Mouse (Mus musculus) adipocyte (in vitro differentiated cells): ENCODE measurements at regions not wholly inside any gene's neighbourhood (a gene's known extent, or its start where the extent isn't known, plus 50 kb on each side); places are given as distances from the start of the nearest gene placed in this dataset.
"Not testable (repeated sequence)": the region's sequence is repeated elsewhere in the genome, so short reads cannot be mapped to it uniquely, and the experiment has no call there.

Source experiments
- DNase-seq: peaks from one replicate; pipeline ENCODE4 v3.0.0-alpha.2; 2016; ENCODE audit warnings: low spot score

GRCm38 (mm10) chr6:109125447-109125846 lies 297.0 kb downstream of the Edem1 start:
- DNase-seq: no peak

DNA sequence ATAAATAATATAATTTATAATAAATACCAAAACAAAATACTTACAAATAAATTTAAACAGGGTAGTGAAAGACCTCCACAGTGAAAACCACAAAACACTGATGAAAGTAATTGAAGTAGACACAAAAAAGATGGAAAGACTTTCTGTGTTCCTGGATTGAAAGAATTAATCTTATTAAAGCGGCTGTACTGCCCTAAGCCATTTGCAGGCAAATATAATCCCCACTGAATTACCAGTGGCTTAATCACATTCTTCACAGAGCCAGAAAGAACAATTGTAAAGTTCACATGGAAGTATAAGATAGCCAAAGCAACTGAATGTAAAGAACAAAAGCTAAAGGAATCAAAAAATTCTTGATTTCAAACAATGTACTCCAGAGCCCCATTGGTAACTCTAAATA lies 298.8 kb downstream of the Edem1 start:
- no peak for DNase-seq

GRCm38 (mm10) chr6:109146111-109146510 lies 317.7 kb downstream of the Edem1 start:
- DNase-seq: peak; percentile 27

- DNase-seq: no peak
Observed at GRCm38 (mm10) chr6:109149043-109149442, 320.6 kb downstream of the Edem1 start.

- DNase-seq: peak; percentile 87
Observed at GRCm38 (mm10) chr6:109150023-109150911, 321.8 kb downstream of the Edem1 start.

- no peak for DNase-seq
Observed at GRCm38 (mm10) chr6:109150912-109151256, 322.4 kb downstream of the Edem1 start.

DNA sequence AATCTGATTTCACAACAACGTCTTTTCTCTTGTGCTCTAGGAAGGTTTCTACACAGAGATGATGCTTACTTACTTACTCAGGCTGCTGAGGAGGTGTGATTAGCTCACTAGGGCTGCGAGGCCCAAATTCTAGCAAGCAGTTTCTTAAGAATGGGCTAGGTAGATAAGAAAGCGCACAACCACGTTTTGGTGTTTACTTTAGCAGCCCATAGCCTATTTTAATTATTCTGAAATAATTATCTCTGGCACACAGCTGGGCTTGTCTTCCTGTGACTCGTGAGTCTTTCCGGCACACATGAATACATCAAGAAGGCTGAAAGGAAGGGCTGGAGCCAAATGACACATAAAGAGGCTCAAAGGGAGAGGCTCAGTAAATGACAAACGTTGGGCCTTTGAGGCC lies 325.2 kb downstream of the Edem1 start:
- no peak for DNase-seq

- no peak for DNase-seq
Observed at GRCm38 (mm10) chr6:109159561-109159960, 331.1 kb downstream of the Edem1 start.

DNA sequence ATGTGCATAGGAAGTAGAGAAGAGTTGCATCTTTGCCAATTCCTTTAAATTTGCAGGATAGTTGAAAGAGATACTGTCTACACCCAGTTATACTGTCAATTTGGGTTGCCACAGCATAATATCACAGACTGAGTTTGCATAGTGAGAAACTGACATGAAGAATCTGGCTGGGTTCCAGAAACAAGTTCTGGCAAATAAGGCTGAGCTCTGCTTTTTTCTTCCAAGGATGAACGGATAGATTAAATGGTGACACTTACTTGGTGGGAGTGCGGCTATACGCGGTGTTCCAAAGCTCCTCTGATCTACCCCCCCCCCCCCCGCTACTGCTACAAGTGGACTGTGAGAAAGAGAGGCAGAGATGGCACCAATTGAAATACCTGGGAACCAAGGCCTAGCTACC lies 339.0 kb downstream of the Edem1 start:
- no peak for DNase-seq

GRCm38 (mm10) chr6:109172104-109172850 lies 343.8 kb downstream of the Edem1 start:
- DNase-seq: no peak

DNA sequence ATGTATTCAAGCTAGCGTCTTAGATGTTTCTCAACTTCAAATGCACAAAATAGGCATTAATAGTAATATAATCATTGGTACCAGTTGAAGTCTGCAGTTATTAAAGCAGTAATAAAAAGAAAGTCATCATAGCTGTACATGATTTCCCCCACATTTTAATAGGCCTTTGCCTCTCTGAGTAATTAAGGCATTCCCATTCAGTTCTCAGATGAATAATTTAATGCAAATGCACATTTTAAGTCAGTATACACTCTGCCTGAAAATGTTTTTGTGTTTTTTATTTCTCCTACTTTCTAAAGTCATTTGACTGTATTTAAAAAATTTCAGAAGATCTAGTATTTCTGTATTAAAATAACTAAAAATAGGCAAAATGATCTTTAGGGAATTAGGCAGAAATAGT lies 344.6 kb downstream of the Edem1 start:
- no peak for DNase-seq

- DNase-seq: no peak
Observed at GRCm38 (mm10) chr6:109176876-109177275, 348.4 kb downstream of the Edem1 start.

GRCm38 (mm10) chr6:109182878-109183277 lies 354.4 kb downstream of the Edem1 start:
- DNase-seq: no peak

GRCm38 (mm10) chr6:109193061-109193460 lies 364.6 kb downstream of the Edem1 start:
- not testable (repeated sequence) for DNase-seq

DNA sequence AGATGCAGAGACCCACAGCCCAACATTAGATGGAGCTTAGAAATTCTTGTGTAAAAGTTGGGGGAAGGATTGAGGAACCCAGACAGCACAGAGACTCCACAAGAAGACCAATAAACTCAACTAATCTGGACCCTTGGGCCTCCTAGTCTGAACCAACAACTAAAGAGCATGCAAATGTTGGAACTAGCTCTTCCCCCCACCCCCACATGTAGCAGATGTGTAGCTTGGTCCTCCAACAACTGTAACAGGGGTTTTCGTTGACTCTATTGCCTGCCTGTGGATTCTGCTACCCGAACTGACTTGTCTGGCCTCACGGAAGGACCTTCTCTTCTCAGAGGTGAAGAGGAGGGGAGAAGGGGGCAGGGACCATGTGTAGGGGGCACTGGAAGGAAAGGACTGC lies 365.2 kb downstream of the Edem1 start:
- no peak for DNase-seq

- no peak for DNase-seq
Observed at GRCm38 (mm10) chr6:109209699-109210098, 381.3 kb downstream of the Edem1 start.

DNA sequence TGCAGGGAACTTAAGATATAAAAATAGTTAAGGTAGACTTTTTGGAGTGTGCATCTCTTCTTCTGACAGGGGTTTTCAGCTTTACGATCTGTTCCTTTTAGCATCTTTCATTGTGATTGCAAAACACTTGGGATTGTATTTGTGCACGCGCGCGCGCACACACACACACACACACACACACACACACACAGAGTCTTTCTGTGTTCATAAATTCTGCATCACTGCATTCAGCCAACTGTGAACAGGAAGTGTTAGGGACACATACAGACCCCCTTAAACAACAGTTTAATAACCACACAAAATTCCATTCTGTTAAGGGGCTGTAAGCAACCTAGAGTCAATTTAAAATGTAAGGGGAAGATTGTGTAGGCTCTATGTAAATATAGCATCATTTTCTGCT lies 401.9 kb downstream of the Edem1 start:
- DNase-seq: no peak

GRCm38 (mm10) chr6:109233426-109233825 lies 405.0 kb downstream of the Edem1 start:
- no peak for DNase-seq

DNA sequence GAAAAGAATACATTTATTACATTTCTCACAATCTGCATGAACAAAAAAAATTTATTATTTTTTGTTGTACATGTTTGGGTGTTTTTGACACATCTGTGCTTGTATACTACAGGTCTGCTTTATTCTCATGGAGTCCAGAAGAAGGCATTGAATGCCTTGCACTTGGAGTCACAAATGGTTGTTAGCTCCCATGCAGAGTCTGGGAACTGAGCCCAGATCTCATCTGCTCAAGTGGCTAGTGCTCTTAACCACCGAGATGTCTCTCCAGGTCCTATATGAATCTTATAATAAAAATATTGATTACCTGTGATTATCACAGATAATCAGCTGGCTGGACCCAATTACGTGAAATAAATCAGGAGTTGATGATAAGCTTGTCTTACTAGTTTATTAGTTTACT lies 417.2 kb downstream of the Edem1 start:
- DNase-seq: no peak

DNA sequence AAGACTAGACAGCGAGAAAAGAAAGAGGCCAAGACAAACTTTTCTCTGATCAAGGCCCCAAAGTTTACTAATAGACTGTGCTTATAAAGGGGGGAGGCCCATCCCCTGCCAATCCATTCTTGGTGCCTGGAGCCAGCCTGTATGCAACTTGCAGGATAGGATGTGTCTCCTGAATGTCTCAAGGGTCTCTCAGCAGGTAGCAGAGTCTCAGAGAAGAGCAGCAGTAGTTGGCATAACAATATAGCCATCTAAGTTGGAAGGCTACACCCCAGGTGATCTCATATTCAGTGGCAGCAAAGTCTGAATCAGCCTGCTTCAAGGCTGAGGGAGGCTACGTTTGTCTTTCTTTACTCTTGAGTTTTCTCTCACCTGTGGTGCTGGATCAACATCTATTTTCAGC lies 418.1 kb downstream of the Edem1 start:
- DNase-seq: not testable (repeated sequence)
